Mouse (Mus musculus): ENCODE data around the gene Krt80.

DNA sequence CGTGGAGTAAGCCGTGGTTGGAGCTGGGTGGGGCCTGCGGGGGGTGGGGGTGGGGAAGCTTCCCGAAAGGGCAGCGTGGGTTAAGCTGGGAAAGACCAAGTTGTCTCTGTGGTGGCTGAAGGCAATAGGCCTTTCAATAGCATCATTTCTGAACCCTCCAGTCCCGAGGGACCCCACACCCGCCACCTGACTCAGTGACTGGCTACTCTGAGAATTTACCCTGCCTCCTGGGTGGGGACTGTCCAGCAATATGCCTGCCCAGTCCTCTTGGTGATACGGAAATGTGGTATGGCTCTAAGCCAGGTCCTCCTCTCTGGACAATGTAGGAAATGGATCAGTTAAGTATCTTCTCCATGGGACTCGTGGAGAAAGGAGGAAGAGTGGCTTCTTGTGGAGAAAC is 11.8 kb upstream of the Krt80 start:
- TF ChIP-seq POLR2A (IDR thresholded peaks at IDR 0.05; ENCODE audit: control insufficient read depth, extremely low read depth, insufficient read depth, low read length, poor library complexity) (no peak), CTCF (IDR thresholded peaks at IDR 0.05; ENCODE audit: borderline replicate concordance, control insufficient read depth, extremely low read depth, insufficient read depth, low read length, poor library complexity) (no peak)

Data from thymus, adult 2 months (tissue).